Mouse (Mus musculus) gastrocnemius, adult 8-10 months (tissue): ENCODE results near the gene Inka2. TPM values are rescaled to one million over a fixed set of nuclear protein-coding genes. Genes with fewer than 3 reads are reported as not detected.
"Not testable (repeated sequence)": the region's sequence is repeated elsewhere in the genome, so short reads cannot be mapped to it uniquely, and the experiment has no call there.

Source experiments
- DNase-seq, 2 experiments: peaks; one replicate each; pipeline ENCODE4 v3.0.0; 2022; ENCODE audit warnings: low spot score in 2 of 2
- total RNA-seq, 4 experiments: library from RNA; stranded (reverse); gene quantifications; 2 replicates each; pipeline ENCODE4 v1.2.4; 2022

Inka2 gene
- total RNA-seq, 4 experiments from 2014 or later = 2.5 to 4.4 (median 3.1) TPM

DNA sequence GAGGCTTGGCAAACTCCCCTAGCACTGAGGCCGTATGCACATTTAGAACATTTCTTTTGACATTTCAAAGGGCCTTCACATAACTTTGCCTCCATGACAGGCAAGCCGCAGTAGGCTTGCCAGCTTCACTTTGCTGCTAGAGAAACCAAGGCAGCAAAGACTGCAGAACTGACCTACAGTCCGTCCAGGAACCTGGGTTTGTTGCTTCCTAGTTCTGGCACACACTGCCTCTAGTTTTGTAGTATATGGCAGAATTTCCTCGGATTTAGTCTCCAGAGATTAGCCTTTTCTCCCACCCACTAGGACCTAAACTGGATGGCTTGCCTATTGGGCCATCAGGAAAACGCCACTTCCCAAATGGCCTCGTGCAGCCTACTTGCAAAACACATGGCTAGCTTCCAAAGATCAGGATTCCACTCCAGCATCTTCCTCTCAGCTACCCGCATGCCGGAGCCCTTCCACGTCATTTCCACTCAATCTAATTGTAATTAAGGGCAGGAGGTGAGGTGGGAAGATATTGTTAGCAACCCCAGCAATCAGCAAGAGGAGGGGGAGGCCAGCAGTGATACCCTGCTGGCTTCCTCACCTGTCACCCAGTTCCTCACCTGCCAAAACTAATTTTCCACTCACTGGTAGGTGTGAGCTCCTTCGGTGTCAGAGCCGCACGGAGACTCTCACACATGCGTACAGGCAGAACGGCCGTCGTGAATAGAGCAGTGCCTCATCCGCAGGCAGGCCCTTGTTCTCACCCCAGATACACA, 7.8 kb upstream of the Inka2 start:
- no peak for DNase-seq

DNA sequence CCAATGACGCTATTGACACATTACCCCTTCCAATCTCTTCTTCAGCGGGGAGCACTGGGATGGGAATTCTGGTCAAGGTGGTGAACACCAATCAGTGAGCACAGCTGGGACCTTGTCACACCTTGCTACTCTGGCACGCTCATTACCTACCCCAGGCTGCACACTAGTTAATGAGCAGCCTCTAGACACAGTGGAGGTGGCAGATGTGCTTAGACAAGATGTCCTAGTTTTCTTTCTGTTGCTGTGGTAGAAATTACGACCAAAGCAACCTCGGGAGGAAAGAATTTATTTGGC, 7.3 kb upstream of the Inka2 start:
- no peak for DNase-seq

DNA sequence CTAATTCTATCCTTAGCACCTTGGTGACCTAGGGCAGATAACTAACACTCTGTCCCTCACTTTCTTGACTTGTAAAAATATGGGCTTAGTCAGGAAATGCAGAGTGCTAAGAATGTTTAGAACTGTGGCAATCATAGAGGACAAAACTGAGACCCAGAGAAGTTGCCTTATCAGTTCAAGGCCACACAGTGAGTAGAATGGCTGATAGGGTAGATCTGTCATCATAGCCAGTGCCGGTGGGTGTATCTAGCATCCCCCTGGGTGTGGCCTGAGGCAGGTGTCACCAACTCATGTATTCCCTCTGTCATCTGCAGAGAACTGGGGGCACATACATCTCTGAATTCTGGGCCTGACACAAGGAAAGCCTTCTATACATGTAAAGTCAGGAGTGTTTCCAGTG, 6.1 kb upstream of the Inka2 start:
- no peak for DNase-seq

DNA sequence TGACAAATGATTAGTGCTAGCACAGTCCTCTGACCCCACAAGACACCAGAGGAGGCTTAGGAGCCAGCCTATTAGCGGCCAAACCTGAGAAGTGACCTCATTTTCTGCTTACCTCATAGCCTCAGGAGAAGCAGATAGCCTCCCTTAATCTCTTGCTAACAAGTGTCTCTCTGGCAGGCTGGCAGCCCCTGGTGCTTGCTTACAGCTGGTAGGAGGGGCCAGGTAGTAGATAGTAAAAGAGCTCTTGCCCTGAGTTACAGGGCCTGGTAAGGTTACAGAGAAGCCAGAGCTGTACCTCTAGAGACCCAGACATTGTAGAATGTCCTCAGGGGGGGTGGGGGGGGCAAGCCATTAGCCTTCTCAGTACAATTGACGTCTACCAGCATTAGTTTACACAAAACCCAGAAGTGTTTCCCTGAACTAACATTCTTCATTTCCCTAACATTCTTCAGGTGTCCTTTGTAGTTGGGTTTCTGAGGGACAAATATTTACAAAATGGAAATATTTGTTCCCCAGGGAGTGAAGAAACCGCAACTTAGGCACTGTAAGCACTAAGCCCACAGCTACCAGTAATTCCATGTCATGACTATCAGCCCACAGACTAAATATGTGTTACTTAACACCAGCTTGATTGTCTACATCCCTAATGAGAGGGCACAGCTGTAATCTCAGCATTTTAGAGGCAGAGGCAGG, 5.0 kb upstream of the Inka2 start:
- no peak for DNase-seq

GRCm38 (mm10) chr3:105700786-105701185, 3.6 kb upstream of the Inka2 start:
- DNase-seq = not testable (repeated sequence)

DNA sequence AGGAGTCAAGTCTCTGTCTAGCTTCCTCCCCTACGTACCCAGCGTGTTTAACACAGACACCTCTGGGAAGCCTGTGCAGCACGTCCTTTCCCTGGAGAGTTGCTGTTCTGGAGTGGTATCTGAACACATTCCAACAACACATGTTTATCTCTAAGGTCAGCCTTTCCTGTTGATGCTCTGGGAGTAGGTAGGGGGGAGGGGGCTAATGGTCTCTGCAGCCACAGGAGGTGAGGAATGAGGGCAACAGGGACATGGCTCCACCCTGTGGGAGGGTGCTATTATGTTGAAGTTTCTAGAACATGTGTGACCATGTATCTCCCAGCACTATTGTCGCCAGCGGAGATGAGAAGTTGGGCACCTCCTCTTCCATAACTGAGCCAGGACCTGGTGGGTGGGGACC, 3.0 kb upstream of the Inka2 start:
- DNase-seq = no peak

DNA sequence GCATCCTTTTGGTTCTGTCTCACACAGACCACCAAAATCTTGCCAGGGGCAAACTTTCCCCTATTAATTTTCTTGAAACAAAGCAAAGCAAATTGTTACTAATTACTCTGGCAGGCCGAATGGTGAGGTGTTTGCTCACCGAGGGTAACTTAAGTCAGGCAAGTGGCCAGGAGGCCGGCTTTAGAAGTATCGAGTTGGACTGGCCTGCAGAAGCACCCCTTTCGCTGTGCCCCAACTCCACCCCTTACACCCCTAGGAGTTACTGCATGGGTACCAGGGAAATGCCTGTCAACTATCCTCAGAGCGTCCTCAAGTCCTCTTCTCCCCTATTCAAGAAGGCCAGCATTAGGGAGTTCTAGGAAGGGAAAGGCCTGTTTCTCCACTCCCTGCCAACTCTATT, 828 bp upstream of the Inka2 start:
- no peak for DNase-seq

- peak; percentile 36 to 69 for DNase-seq
Measured at GRCm38 (mm10) chr3:105705061-105705549, 706 bp downstream of the Inka2 start.

- no peak for DNase-seq
Measured at GRCm38 (mm10) chr3:105705561-105705960, 1.2 kb downstream of the Inka2 start.

GRCm38 (mm10) chr3:105706366-105707020, 2.1 kb downstream of the Inka2 start:
- no peak for DNase-seq

DNA sequence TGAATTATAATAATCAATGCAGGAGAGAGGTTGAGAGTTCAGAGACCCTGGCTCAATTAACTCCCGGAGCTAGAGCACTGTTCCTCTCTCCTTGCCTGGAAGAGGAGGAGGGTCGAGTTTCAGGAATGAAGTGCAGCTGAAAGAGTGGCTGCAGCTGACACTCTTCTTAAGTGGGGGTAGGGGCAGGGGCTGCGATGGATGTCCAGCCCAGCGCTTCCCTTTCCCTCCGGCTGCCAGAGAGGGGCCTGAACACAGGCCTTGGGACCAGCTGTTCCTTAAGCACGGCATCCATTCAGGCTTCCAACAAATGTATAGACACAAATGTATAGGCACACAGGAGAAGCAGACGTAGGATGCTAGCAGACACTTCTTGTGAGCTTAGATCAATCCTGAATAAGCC, 3.2 kb downstream of the Inka2 start:
- no peak for DNase-seq

DNA sequence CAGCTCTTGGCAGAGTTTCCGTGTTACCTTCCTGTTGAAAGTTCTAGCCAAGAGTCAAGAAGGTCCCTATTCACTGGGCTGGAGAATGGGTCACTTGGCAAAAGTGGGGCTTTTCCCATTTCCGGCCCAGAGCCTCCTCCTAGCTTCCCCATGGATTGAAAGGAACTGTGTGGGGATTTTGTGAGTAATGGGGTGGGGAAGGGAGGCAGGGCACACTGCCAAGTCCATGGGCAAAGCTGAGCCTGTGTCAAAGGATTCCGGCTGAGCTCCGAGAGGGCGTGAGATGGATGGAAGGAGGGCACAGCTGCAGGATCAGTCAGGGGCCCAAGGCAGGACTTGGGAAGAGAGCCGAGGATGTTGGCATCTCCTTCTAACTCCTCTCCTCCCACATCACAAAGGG, 5.8 kb downstream of the Inka2 start:
- DNase-seq = no peak

DNA sequence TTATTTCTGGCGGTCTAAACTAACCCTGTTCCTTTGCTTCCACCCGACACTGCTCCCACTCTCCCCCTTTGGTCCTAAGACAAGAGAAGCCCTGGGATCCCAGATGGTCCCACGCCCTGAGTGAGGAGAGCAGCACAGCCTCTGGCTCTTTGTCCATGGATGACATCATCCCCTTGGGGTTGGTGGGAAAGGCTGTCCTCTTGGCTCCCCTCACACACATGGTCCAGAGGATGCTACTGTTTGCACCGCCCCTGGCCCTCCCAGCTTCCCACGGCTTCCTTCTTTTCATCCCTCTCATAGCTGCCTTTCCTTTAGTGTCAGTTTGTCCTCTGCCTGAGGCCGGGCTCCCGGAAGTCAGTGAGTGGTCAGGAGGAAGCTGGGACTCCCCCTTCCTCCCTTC, 7.3 kb downstream of the Inka2 start:
- peak; percentile 54 to 72 for DNase-seq

- no peak for DNase-seq
Measured at GRCm38 (mm10) chr3:105712827-105713226, 8.4 kb downstream of the Inka2 start.

DNA sequence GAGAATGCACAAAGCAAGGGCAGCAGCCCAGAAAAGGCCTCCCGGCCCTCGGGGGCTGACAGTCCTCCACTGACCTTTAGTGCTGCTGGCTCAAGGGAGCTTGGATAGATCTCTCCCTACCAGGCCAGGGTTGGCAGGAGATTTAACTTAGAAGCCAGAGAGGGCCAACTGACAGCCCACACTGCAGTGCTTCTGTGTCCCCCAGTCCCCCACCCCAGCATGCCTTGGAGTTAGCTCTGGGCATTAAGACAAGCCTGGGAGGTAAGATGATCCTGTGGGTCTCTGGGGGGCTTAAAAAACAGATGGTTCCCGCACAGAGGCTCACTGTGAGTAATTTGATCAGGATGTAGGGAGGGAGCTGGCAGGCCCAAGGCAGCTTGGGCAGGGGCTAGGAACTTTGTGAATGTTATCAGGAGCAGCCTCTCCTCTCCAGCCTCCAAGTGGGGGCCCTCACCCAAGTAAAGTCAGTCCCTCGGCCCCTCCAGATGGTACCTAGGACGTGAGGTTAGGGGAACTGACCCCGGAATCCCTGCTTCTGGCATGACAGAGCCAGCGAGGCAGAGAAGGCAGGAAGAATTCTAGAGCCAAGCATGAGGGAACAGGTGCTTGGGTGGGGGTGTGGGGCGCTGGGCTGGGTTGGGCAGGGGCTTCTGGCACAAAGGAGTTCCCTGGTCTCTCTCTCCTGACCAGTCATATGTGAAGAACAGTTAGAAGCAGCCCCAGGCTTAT, 9.9 kb downstream of the Inka2 start:
- peak; percentile 52 to 63 for DNase-seq

DNA sequence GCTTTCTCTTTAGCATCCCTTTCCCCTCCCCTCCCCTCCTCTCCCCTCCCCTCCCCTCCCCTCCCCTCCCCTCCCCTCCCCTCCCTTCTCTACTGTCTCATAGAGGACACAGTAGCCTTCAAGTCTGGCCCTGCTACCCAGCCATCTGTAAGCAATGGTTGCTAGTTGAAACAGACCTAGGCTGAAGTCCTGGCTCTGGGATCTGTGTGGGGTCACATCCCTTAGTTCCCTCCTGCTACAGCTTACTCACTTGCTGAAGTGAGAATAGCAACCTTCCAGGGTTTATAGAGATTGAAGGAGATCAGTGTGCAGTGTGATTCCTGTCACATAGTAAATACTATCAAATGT, 10.4 kb downstream of the Inka2 start:
- no peak for DNase-seq

DNA sequence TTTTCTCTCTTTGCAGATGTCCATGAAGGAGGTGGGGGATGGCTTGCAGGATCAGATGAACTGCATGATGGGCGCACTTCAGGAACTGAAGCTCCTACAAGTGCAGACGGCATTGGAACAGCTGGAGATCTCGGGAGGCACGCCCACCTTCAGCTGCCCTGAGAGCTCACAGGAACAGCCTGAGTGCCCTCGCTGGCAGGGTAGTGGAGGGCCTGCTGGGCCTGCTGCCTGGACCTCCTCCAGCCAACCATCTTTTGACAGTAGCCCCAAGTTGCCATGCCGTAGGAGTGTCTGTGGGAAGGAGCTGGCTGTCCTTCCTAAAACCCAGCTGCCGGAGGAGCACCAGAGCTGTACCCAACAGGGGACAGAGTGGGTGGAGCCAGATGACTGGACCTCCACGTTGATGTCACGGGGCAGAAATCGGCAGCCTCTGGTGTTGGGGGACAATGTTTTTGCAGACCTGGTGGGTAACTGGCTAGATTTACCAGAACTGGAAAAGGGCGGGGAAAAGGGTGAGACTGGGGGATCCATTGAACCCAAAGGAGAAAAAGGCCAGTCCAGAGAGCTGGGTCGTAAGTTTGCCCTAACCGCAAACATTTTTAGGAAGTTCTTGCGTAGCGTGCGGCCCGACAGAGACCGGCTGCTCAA, 12.1 kb downstream of the Inka2 start:
- DNase-seq = no peak

GRCm38 (mm10) chr3:105717856-105718555, 13.6 kb downstream of the Inka2 start:
- peak; percentile 49 to 65 for DNase-seq

DNA sequence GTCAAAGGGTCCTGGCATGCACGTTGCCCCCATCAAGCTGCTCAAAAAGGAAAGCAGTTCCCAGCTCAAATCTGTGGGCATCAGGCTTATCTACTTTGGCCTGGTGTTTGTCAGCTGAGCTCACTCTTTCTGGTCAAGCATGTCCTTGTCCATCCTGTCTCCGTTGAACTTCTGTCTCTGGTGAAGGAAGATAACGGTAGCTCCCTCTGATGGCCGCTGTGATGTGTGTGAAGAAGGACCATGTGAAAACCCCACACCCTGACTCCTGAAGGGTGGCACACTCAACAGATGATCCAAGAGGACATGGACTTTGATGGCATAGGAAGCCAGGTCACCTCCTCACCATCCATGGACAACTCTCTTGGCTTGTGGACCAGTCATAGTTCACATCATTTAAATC, 14.3 kb downstream of the Inka2 start:
- DNase-seq = no peak

DNA sequence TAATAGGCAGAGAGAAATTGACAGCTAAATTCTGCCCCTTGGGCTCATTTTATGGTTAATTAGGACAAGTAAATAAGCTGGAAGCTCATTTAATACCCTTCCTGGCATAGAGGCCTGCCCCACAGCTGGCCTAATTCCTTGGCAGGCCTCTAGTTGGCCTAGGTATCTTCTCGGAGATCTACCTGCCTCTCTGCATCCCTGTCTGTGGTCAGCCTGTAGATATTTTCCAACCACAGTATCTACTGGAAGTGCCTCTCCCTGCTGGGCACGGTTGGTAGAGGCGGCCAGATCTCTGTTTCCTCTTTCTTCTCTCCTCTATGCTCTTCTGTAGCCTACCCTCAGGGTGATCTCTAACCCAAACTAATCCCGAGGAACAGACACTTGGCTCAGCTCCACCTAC, 15.6 kb downstream of the Inka2 start:
- DNase-seq = no peak

GRCm38 (mm10) chr3:105720514-105720913, 16.1 kb downstream of the Inka2 start:
- DNase-seq = no peak
